Mouse (Mus musculus) naive thymus-derived CD4-positive, alpha-beta T cell, adult 2 months (primary cell): ENCODE measurements around the gene Nes.

Experiments used
- DNase-seq: peaks from one replicate; pipeline ENCODE4 v3.0.0-alpha.2; 2011; ENCODE audit warnings: low read depth

Gene Nes

DNA sequence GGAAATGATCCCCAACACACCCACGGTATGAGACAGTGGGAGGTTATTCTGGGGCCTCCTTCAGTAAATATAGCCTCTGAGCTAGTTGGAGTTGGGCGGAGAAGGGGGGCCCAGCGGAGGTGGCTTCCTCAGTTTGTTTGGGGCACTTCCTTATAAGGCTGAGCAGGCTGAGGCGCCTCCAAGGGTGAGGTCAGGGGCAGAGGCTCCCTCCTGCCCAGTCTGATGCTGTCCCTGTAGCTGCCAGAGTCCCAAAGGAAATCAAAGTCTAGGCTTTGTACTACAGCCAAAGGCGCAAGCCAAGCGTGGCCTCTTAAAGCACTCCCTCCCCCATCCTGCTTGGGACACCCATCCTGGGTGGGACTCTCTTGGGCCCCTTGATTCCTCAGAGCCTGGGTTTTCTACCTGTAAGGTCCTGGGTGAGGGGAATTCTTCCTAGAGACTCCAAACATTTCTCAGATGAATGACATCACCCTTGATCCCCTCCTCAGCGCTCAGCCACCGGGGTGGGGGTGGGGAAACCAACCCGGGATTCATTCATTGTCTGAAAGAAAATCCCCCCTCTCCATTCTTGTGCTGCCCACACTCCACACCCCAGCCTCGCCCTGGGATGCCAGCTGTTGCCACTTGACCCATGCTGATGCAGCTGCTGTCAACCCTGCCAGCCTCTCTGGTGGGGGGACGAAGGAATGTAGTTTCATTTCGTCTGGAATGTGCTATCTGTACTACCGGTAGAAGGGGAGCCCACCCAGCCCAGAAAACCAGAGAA lies 12.1 kb downstream of the Nes start:
- no peak for DNase-seq

GRCm38 (mm10) chr3:87983627-87984026 lies 12.7 kb downstream of the Nes start:
- DNase-seq, result no peak

DNA sequence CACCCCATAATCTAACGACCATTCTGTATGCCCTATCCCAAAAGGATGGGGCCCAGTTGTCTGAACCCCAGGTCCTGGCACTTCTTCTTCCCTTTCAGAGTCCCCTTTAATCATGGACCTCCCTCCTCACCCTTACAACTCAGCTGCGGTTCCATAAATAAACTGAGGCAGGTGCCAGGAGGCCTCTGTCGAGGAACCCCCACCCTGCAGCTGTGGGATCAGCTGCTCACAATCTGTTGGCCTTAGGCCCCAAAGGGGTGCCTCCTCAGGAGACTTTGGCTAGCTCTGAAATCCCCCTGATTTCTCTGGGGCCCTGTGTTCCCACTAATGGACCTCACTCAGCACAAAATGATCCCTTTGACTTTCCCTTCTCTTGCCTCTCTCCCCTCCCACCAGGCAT lies 13.2 kb downstream of the Nes start:
- DNase-seq, result no peak

DNA sequence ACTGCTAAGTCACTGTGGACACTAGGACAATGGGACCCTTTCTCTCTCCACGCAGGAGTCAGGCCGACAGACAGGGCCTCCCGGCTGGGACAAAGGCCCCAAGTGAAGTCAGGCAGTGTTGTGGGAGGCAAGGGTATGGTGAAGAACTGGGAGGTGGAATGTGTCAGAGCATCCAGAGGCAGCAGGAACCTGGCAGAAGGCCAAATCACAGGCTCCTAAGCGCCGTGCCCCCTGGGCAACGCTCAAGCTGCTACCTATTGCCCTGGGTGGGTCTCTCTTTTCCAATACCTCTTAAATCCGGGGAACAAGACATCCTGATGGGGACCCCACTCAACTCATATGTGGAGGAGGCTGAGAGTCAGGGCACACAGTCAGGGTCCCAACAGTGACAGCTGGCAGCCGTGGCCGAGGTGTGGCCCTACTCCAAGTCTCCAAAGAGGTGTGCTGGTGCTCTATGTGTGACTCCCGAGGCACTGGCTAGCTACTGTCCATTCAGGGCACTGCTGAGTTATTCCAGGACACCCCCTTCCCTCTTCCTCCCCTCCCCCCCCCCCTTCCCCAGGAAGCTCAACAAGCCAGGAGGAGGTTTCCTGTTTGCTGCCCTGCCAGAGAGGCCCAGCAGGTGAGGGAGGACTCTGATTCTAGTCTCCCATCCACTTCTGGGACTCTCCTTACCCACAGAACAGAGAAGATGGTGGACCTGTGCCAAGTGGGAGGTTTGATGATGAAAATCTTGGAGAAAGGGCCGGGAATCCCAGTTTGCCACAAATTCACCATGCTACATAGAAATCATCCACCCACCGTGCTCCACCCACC lies 14.8 kb downstream of the Nes start:
- DNase-seq, result no peak

DNA sequence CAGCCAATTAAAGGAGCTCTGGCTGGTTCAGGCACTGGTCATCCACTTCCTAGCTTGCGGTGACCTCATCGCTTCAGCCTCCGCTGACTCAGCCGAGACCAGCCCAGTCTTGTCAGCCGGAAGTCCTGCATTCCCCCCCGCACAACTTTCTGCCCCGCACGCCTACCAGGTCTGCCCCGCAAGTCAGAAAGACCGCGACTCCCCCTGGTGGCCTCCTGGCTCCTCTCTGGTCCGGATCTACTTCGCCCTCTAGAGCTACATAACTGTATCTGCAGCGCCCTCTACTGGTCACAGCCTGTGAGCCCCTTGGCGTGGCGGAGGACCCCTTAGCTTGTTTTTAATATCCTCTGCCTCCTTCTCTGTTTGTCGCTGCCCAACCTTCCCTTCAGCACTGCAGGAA lies 16.0 kb downstream of the Nes start:
- peak; percentile 96 for DNase-seq

DNA sequence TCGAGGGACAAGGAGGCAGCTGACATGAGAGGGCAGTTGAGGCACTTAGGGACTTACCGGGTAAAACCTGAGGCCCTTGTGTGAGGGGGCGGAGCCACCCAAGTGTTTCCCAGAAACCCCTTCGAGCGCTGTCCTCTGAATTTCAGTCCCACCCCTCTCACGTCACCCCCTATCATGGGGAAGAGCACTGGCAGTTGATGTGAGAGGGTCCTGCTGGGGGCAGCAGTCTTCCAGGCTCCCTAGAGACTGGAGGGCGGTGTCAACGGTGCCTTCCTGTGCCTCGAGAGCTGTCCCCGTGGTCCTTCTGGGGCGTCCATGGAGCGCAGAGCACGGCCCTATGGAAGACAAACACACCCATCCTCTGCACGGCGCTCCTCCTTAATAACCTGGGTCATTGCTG lies 16.8 kb downstream of the Nes start:
- peak; percentile 69 for DNase-seq

- DNase-seq, result no peak
Measured at GRCm38 (mm10) chr3:87988068-87988467, 17.2 kb downstream of the Nes start.

GRCm38 (mm10) chr3:87989935-87990334 lies 19.1 kb downstream of the Nes start:
- no peak for DNase-seq

DNA sequence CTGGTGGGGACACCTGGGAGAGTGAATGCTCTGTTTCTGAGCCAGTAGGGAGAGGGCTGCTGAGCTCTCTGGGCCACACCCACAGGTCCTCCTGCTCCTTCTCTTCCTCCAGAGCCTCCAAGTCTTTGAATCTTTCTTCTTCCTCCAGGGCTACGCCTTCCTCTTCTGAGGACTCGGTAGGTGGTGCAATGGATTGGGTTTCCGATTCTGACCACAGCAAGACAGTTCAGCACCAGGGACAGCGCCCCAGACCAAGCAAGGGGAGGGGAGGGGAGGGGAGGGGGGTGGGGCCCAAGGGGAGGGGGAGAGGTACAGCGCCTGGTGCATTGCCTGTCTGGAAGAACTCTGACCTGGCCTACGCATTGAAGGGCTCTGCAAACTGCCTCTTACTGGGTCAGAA lies 22.6 kb downstream of the Nes start:
- DNase-seq, result peak; percentile 43

GRCm38 (mm10) chr3:87995331-87995730 lies 24.5 kb downstream of the Nes start:
- DNase-seq, result no peak

DNA sequence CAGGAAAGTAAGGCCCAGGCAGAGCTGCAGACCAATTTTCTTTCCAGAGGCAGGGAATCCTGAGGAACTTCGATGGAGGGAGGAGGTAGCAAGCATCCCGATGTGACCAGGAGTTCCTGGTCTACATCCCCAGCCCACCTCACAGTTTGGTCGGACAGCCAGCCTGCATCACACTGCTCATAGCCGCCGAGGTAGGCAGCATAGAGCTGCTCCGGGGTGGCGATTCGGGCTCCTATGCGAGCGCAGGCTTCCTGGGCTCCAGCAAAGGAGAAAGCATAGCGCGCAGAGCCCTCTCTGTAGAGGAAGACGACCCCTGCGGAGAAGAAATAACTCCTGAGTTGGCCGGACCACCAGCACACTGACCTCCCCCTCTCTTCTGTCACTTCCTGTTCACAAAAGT lies 25.5 kb downstream of the Nes start:
- no peak for DNase-seq

GRCm38 (mm10) chr3:87996971-87997614 lies 26.2 kb downstream of the Nes start:
- no peak for DNase-seq

DNA sequence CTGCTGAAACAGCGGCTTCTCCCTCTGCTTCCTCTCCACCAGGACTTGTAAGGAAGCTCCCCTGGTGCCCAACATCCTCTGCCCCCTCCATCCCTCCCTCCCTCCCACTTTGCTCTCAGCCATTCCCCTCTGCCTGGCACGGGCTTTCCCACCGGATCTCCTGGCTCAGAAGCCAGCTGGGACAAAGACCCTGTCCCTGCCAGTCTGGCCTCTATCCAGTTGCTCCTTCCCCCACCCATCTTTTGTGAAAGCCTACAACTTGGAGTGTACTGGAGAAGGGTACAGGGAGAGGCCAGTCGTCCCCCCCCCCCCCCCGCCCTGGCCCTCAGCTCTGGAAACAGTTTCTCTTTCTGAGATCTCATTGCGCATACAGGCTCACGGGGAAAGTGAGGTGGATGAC lies 27.9 kb downstream of the Nes start:
- no peak for DNase-seq

- DNase-seq, result no peak
Measured at GRCm38 (mm10) chr3:87999243-87999895, 28.5 kb downstream of the Nes start.

DNA sequence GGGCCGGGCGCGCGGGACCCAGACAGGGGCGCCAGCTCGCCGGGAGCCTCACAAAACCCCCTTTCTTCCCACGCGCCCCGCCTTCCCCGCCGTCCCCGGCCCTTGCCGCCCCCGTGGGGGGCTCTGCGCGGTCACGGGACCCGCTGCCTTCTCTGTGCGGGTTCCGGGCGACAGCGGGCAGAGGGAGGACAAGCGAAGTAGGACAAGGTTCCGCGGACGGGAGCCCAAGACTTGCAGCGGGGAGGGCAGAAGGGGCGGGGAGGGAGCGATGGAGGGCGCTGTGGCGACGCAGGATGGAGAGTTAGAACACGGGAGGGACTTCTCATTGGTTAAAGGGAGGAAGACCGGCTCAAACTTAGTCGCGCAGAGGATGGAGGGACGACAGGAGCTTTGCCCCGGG lies 29.3 kb downstream of the Nes start, which contains the start of gene Bcan:
Gene Bcan (minus strand): TSS at position 50 of the 400 bp plus-strand sequence.
- no peak for DNase-seq

- DNase-seq, result no peak
Measured at GRCm38 (mm10) chr3:88000816-88001595, 30.1 kb downstream of the Nes start.

DNA sequence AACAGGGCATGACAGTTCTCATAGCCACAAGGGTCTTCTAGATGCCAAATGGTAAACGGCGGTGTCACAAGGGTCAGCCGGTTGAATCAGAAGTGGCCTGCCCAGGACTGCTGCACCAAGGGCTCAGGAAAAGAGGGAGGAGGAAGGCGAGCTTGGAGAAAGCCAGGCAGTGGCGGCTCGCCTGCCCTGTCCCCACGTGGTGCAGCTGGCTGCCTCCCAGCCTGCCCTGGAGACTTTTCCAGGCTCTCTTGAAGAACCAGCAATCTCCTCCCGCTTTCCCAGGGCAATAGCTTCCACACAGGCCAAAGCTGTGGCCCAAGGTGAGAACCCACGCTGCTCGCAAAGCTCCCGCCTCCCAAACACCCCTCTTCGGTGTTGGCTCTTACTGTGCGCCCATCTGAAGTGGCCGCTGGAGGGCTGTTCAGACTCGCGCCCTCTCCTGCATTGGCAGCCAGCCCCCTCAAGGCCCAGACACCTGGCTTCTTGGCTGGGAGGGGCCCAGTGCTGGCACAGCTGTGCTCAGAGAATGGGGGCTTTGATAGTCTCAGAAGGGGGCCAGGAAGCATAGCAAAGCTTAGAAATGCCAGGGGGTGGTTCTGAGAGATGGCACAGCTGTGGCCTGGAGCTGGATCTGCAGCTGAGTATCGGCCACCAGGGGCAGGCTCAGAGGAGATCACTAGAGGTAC lies 31.6 kb downstream of the Nes start:
- DNase-seq, result no peak

DNA sequence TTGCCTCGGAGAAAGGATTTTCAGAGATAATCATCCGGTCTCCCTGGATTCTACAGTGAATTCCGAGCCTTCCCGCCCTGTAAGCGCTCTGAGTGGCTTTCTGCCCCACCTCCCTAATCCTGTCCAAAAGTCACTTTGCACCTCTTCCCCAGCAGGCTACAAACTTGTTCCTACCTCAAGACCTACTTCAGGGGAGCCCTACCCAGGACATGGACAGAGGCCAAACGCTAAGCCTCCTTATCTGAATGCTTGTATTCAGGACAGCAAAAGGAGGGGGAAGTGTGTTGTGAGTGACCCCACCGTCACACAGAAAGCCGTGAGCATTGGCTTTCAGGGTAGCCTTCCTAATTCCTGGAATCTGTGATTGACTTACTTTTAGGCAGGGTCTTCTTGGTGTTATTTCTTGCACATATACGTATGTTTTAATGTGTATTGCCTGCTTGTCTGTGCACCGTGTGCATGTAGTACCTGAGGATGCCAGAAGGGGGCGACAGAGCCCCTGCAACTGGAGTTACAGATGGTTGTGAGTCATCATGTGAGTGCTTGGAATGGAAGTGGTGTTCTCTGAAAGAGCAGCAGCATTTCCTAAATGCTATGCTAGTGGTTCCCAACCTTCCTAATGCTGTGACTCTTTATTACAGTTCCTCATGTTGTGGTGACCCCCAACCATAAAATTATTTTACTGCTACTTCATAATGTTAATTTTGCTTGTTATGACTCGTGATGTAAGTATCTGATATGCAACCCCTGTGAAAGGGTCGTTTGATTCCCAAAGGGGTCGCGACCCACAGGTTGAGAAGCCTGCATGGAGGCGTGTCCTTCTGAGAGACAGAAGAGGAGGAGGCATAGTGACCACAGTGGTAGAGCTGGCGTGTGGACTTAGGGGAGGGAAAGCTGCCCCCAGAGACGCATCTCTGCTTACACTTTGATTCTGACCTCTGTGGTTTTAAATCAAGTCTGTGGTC lies 35.2 kb downstream of the Nes start:
- DNase-seq, result peak; percentile 35

DNA sequence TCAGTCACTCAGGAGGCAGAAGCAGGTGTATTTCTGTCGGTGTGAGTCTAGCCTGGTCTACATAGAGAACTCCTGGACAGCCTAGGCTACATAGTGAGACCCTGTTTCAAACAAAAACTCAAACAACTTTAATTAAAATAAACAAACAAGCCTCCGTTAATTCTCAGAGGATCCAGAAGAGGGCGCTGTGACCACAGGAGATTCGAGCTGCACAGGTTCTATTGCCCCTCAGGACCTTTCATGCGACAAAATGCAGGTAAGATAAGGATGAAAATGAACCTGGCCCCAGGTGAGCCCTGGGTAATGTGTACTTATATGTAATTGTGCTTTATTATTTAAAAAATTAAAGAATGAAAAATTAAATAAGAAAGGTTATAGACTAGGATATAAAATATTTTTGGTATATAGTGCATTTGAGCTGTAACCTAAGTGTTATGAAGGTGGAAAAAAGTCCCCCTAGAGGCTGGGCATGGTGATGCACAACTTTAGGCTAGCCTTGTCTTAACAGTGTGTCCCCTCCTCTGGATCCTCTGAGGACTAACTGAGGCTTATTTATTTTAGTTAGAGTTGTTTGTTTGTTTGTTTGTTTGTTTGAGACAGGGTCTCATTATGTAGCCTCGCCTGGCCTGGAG lies 39.9 kb downstream of the Nes start:
- peak; percentile 74 for DNase-seq
